Mouse (Mus musculus) thymus, postnatal 14 days (tissue): ENCODE measurements around the gene Prox2.

Experiments used
- DNase-seq: peaks from one replicate; pipeline ENCODE4 v3.0.0; 2021

Gene Prox2

DNA sequence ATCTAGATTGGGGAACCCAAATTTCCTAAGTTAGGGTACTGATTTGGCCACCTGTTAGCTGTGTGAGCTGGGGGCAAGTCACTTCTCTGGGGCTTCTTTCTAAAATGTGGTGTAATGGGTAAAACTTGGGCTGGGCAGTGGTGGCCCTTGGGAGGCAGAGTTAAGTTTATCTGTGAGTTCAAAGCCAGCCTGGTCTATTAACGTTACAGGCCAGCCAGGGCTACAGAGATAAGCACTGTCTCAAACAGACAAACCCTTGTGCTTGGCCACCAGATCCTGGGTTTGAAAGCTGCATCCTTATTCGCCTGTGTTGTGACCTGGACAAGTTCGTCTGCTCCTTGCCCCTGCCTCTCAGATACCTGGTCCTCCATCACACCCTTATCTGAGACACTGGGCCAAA, 19.4 kb downstream of the Prox2 start:
- no peak for DNase-seq

DNA sequence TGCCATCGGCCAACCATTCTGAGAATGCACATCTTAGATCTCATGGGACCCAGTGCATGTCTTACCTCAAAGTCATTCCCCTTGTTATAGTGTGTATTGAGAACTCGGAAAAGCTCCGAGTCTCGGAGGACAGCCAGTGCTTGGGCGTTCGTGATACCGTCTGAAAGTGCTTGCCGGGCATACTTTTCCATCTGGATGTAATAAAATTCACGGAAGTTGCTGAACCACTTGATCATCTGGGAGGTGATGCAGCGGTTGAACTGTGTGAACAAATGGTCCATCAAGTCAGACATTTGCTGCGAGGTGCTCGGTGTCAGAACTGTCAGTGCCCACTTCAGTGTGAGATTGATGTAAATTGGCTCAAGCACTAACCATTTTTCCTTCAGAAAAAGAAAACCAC, 22.7 kb downstream of the Prox2 start:
- DNase-seq, result no peak

DNA sequence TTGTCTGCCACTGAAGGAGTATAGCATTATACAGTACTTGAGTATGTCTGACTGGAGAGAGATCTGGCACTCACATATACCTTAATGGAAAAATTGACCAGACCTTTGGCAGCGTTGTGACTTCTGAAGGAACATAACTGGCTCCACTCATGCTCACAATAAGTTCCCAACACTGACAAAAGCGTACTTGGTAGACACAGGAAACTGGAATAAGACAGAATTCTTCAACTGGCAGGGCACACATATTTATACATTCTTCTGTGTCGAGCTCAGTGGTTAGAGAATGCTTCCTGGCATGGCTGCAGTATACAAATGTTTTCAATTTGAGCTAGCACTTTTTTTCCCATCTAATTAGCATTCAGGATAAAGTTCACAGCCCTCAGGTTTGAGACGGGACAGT, 25.6 kb downstream of the Prox2 start:
- DNase-seq, result no peak

DNA sequence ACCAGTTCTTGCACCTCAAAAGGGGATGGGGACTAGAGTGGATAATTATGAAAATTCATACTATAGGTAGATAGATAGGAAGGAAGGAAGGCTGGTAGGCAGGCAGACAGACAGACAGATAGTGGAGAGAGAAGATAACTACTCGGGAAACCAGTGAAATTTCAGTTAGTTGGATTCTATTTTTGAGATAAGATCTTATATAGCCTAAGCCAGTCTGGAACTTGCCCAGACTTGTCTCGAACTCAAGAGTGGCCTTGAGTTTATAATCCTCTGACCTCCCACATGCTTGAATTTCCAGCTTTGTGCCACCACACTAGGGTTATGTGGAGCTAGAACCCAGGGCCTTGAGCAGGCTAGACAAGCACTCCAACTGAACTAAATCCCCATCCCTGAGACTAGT, 26.3 kb downstream of the Prox2 start:
- DNase-seq, result no peak

DNA sequence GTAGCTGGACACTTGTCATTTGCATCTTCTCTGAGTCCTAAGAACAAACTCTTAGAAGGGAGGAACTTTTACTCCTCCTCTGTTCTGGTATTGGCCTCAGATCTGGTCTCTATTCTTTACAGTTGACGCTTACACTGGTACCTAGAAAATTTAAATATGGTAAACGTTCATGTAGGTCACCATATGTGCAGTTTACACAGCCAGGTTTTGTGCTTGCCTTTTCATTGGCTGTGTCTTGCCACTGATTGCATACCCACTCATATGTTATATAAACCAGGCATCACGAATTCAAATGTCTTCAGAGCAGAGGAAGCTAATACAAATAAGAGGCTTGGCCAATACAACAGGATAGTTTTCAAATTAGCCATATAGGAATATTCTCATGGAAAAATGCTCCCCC, 33.5 kb downstream of the Prox2 start:
- no peak for DNase-seq

DNA sequence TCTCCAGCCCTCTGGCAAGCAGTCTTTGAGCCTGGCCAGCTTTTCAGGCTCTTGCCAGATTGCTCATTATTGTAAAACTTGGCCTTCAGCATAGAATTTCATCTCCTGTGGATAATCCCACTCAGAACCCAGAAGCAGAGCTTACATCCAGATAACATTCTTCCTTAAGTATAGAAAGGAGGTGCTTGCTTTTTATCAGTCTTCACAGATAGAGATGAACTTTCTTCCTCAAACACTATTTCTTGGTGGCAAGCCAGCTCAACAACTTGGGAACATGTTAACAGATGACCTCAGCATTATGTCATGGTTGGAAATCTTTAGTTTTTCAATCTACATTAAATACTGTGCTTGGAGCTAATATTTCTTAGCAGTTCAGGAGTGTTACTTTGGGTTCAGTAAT, 39.5 kb downstream of the Prox2 start:
- DNase-seq, result no peak

DNA sequence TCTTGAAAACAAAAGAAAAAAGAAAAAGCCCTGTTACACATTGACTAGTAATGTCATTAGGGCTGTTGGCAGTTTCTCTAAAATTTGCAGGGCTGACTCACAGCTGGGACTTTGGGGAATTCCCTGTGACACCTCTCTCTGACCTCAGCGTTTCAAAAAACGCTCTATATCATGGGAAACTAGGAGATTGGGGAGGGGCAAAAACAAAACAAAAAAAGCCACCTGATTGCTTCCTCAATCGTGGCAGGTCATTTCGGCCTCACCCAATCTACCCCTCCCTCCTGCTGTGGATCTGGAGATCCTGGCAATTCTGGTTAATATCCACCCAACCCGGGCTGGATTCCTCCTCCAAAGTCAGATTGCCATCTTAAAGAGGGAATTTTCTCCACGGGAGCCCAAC, 59.3 kb downstream of the Prox2 start:
- DNase-seq, result no peak
